Mouse (Mus musculus): Measurements from ENCODE around the gene Impdh1. TPM values are rescaled to one million over a fixed set of nuclear protein-coding genes. Genes with fewer than 3 reads are reported as not detected.
"Not testable (repeated sequence)": the region's sequence is repeated elsewhere in the genome, so short reads cannot be mapped to it uniquely, and the experiment has no call there.

Impdh1 gene
- polyA plus RNA-seq, 1 experiment from 2014 or later, result 34.6 TPM

DNA sequence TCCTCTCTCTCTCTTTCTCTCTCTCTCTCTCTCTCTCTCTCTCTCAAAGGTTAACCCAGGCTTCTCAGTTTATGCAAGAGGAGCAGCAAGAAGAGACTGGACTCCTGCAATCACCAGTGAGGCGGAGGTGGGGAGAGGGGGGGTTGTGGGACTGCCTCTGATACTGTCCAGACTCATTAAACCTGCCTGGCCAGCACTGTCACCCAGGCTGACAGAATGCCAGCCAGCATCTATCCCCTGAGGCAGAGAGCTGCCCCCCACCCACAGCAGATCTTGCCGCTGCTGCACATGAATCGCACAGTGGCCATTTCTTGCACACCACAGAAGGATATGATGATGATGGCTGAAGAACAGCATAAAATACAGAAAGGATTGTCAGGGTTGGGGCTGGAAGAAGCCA is 41.1 kb downstream of the Impdh1 start:
- no peaks in the 10 kb centered on the region for H3K36me3 ChIP-seq
- no peak overlapping the region for H3K4me3 ChIP-seq
- no peak overlapping the region for H3K27ac ChIP-seq
- H3K4me1 ChIP-seq, result peaks cover 21% of the 10 kb centered on the region
- no peak overlapping the region for H3K4me2 ChIP-seq (replicated peaks)
- no peak overlapping the region for H3K9ac ChIP-seq
- peaks cover 70% of the 10 kb centered on the region for H3K27me3 ChIP-seq
- H3K9me3 ChIP-seq, result no peaks in the 10 kb centered on the region
- ATAC-seq (ENCODE audit: insufficient number of reproducible peaks, insufficient read depth, low FRiP score, low TSS enrichment), result no peak
- 63% methylated on average over 3 of the region's 3 CpGs for WGBS

DNA sequence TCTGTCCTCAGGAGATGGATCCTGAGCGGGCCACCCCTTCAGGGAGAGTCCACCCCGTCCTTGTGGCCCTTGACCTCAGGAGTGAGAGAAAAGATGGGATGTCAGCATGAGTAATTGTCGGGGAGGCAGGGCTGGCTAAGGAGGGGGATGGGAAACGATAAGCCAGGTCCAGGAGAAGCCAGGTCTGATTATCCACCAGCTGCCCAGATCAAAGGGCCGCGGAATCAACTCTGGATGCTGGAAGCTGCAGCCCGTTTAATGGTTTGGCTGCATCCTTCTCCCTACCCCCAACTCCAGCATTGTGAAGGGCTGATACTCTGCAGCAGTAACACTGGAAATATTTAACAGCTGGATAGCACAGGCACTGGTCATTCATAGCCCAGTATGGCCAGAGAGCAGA is 41.8 kb downstream of the Impdh1 start:
- H3K4me1 ChIP-seq, result peaks cover 23% of the 10 kb centered on the region
- H3K27ac ChIP-seq, result no peak overlapping the region
- no peak for ATAC-seq (ENCODE audit: insufficient number of reproducible peaks, insufficient read depth, low FRiP score, low TSS enrichment)
- H3K9me3 ChIP-seq, result no peaks in the 10 kb centered on the region
- no peak overlapping the region for H3K4me3 ChIP-seq
- no peaks in the 10 kb centered on the region for H3K36me3 ChIP-seq
- peaks cover 74% of the 10 kb centered on the region for H3K27me3 ChIP-seq
- 17% methylated on average over 7 of the region's 7 CpGs for WGBS
- H3K4me2 ChIP-seq (replicated peaks), result no peak overlapping the region
- H3K9ac ChIP-seq, result no peak overlapping the region

DNA sequence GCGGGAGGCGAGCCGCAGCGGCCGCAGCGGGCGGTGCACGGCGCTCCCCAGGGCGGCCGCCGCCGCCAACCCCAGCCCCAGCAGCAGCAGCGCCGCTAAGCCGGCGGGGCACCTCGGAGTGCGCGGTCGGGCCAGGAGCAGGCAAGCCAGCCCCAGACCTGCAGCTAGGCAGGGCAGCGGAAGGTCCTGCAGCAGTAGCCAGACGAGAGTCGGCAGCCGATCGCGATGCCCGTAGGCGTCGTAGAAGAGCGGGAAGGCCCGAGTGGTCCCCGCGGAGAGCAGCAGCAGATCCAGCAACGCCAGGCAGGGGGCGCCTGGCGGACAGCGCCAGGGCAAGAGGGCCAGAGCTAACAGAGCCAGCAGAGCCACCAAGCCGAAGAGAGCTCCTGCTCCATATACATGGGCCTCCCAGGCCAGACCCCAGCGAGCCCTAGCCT is 45.2 kb downstream of the Impdh1 start:
- Histone ChIP-seq H3K4me3 (peak overlapping the region; percentile 55), H3K27ac (no peak overlapping the region), H3K27me3 (peaks cover 72% of the 10 kb centered on the region), H3K9ac (peak overlapping the region; percentile 63), H3K36me3 (no peaks in the 10 kb centered on the region), H3K4me2 (replicated peaks) (peak overlapping the region; percentile 99), H3K4me1 (peaks cover 15% of the 10 kb centered on the region), H3K9me3 (no peaks in the 10 kb centered on the region)
- ATAC-seq (ENCODE audit: insufficient number of reproducible peaks, insufficient read depth, low FRiP score, low TSS enrichment), result peak; percentile 61; the same call in 1 of the 2 replicates
- under 1% methylated on average over 40 of the region's 40 CpGs for WGBS

DNA sequence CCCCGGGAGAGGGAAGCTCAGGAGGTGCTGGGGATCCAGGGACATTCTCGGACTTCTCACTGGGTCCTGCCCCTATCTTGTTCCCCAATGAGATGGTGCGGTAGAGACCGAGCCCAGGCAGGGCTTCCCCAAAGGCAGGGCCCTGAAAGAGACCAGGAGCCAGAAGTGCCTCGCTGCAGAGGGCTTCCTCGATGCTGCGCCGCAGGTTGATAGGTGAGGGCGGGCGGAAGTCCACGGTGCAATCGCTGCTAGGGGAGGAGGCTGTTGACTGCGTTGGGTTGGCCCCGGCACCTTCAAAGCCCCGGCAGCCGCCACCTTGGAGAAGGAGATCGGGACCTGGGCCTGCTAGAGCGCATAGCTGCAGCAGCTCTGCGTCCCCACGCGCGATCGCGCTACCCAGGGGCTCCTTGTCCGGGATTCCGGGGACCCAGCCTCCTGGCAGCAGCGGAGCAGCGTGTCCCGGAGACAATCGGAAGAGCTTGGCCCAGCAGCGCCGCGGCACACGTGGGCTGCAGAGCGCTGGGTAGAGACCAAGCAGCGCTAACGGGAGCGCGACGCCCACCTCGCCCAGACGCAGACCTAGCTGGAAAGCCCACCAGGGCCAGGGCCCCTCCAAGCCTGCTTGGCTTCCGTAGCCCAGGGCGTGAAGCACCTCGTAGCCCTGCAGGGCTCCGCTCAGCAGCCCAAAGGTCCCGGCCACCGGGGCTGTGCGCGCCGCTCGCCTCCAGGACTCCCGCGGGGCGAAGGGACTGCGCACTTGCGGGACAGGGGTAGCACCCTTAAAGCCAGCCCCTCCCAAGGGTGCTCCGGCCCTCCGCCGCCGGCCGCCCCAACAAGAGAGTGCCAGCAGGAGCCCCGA is 45.9 kb downstream of the Impdh1 start:
- Histone ChIP-seq H3K27me3 (peaks cover 72% of the 10 kb centered on the region), H3K9ac (peak overlapping the region; percentile 63), H3K4me1 (peaks cover 15% of the 10 kb centered on the region), H3K27ac (no peak overlapping the region), H3K4me3 (peak overlapping the region; percentile 55), H3K4me2 (replicated peaks) (peak overlapping the region; percentile 99), H3K9me3 (no peaks in the 10 kb centered on the region), H3K36me3 (no peaks in the 10 kb centered on the region)
- under 1% methylated on average over 63 of the region's 63 CpGs for WGBS
- ATAC-seq (ENCODE audit: insufficient number of reproducible peaks, insufficient read depth, low FRiP score, low TSS enrichment), result peak; percentile 57; the same call in 1 of the 2 replicates

DNA sequence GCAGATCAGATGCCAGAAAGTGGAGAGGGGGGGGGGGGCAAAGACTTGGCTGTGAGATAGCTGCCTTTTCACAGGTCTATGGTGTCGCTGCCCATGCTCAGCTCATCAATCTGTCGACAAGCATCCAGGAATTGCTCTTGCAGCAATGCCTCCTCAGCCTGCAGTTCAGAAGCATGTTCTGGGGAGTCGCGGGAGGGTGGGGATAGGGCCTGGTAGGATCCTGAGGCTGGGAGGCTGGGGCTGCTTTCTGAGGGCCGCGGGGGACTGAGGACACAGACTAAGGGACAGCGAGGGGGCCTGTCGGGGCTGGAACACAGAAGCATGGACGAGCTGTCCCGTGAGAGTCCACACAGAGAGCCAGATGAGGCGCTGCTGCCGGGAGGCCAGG is 46.5 kb downstream of the Impdh1 start:
- ATAC-seq (ENCODE audit: insufficient number of reproducible peaks, insufficient read depth, low FRiP score, low TSS enrichment), result no peak
- peak overlapping the region; percentile 99 for H3K4me2 ChIP-seq (replicated peaks)
- H3K9ac ChIP-seq, result peak overlapping the region; percentile 63; the same call in 1 of the 2 replicates
- H3K4me3 ChIP-seq, result peak overlapping the region; percentile 55
- 2% methylated on average over 12 of the region's 12 CpGs for WGBS
- peaks cover 15% of the 10 kb centered on the region for H3K4me1 ChIP-seq
- H3K27ac ChIP-seq, result no peak overlapping the region
- H3K36me3 ChIP-seq, result no peaks in the 10 kb centered on the region
- no peaks in the 10 kb centered on the region for H3K9me3 ChIP-seq
- peaks cover 67% of the 10 kb centered on the region for H3K27me3 ChIP-seq

DNA sequence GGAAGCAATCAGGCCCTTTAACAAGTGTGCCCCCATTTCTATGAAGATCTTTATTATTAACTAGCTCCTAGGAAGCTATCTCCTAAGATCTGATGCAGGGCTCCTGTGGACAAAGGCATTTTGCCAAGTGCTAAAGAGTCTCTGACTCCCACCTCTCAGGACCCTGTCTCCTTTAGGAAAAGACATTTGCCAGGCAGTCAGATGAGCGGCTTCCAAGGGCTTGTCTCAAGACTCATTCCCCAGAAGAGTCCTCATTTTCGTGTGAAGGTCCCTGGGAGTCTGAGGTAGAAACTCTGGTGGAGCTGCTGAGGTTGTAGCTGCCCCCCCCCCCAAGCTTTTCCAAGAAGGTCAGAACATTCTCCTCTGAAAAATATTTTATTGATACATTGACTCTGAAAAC is 47.3 kb downstream of the Impdh1 start:
- H3K27me3 ChIP-seq, result peaks cover 60% of the 10 kb centered on the region
- WGBS, result 32% methylated on average over 2 of the region's 2 CpGs

DNA sequence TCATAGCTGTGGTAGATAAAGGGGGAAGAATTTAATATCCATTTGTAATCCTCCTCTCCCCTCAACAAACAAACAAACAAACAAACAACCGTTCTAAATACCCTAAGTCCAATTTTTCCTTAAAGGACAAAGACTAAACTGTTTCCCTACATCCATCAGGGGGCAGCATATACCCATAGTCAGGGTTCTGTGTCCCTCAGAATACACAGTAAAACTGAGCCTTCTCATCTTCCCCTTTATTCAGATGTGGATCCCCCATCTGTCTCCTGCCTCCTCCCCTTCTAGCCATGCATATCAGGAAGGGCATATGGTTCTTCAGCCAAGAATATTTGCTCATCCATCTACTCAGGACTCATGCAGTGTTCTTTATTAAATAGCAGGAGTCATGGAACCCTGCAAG is 50.0 kb downstream of the Impdh1 start:
- no peak overlapping the region for H3K27ac ChIP-seq
- peaks cover 38% of the 10 kb centered on the region for H3K27me3 ChIP-seq
- peaks cover 23% of the 10 kb centered on the region for H3K4me1 ChIP-seq
- H3K4me3 ChIP-seq, result no peak overlapping the region
- H3K9ac ChIP-seq, result no peak overlapping the region
- ATAC-seq (ENCODE audit: insufficient number of reproducible peaks, insufficient read depth, low FRiP score, low TSS enrichment), result no peak
- H3K9me3 ChIP-seq, result no peaks in the 10 kb centered on the region
- no peak overlapping the region for H3K4me2 ChIP-seq (replicated peaks)
- WGBS, result 9% methylated on average over 1 of the region's 1 CpGs
- no peaks in the 10 kb centered on the region for H3K36me3 ChIP-seq

More for the DNA sequence above, 47.3 kb downstream of the Impdh1 start:
- no peak overlapping the region for H3K4me2 ChIP-seq (replicated peaks)
- peaks cover 18% of the 10 kb centered on the region for H3K4me1 ChIP-seq
- ATAC-seq (ENCODE audit: insufficient number of reproducible peaks, insufficient read depth, low FRiP score, low TSS enrichment), result no peak
- H3K9ac ChIP-seq, result no peak overlapping the region
- no peaks in the 10 kb centered on the region for H3K9me3 ChIP-seq
- no peak overlapping the region for H3K27ac ChIP-seq
- H3K4me3 ChIP-seq, result no peak overlapping the region
- H3K36me3 ChIP-seq, result no peaks in the 10 kb centered on the region

DNA sequence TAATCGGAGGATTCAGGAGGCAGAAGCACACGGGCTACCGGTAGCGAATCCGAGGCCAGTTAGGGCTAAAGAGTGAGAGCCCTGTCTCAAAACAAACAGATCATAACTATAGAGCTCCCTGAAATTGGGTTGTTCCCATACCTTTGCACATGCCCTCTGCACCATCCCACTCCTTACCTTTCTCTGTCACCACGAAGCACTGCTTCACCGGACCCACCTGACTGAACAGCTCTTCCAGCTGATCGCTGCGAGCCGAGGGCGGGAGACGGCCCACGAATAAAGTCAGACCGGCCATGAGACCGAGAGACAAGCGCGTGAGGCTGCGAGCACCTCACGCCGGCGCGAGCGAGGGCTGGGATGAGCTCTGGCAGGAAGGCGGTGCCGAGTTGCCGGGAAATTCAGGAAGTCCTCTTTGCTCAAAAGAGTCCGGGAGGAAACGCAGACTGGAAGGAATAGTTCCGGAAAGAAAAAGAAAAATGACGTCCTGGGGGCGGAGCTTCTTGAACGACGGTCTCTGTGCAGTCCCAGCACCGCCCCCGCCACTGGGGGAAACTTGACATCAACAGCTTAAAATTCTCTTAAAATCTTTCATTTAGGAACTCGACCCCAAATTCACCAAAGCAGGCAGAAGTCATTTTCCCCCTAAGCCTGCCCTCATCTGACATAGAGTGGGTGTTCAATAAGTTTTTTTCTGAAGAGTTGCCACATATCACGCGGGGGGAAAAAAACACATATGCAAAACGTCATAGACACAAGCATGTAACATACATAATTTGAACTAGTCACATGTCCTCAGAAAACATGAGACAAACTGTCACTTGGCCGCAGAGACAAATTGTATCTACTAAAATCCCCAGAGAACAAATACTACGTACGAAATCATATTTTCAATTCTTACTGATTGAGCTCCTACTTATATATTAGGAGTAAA is 51.6 kb downstream of the Impdh1 start, which contains the start of gene Rbm28:
Gene Rbm28, minus strand, starts transcription at position 693 of the 931 bp plus-strand sequence.
- peaks cover 22% of the 10 kb centered on the region for H3K27me3 ChIP-seq
- H3K27ac ChIP-seq, result no peak within 1 kb of the TSS
- peak within 1 kb of the TSS; percentile 81 for H3K4me3 ChIP-seq
- H3K9ac ChIP-seq, result peak within 1 kb of the TSS; percentile 81
- peaks cover 2% of the 10 kb centered on the region for H3K36me3 ChIP-seq
- H3K4me1 ChIP-seq, result peaks cover 10% of the 10 kb centered on the region
- peak; percentile 81 for ATAC-seq (ENCODE audit: insufficient number of reproducible peaks, insufficient read depth, low FRiP score, low TSS enrichment)
- peak within 1 kb of the TSS; percentile 91 for H3K4me2 ChIP-seq (replicated peaks)
- H3K9me3 ChIP-seq, result no peaks in the 10 kb centered on the region
- 8% methylated on average over 42 of the region's 42 CpGs for WGBS

DNA sequence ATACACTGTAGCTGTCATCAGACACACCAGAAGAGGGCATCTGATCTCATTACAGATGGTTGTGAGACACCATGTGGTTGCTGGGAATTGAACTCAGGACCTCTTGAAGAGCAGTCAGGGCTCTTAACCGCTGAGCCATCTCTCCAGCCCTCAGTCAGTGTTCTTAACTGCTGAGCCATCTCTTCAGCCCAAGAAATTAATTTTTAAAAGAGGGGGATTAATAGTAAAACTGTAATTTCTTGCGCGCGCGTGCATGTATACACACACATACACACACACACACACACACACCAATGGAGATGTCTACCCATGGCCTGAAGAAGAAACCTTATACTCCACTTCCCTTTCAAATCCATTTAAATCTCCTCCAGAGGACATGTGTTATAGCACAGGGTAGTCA is 54.9 kb downstream of the Impdh1 start:
- not testable (repeated sequence) for ATAC-seq (ENCODE audit: insufficient number of reproducible peaks, insufficient read depth, low FRiP score, low TSS enrichment)
- 98% methylated on average over 5 of the region's 5 CpGs for WGBS

DNA sequence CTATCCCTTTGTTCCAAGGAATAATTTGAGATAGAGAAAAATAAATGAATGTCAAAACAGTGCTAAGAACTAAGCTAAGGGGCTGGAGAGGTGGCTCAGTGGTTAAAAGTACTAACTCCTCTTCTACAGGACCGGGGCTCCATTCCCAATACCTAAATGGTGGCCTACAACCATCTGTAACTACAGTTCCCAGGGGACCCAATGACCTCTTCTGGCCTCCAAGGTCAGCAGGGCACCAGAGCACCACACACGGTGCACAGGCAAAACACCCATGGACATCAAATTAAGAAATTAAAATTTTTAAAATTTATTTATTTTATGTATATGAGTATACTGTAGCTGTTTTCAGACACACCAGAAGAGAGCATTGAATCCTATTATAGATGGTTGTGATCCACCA is 55.4 kb downstream of the Impdh1 start:
- no peaks in the 10 kb centered on the region for H3K9me3 ChIP-seq
- no peak overlapping the region for H3K9ac ChIP-seq
- no peak overlapping the region for H3K27ac ChIP-seq
- H3K27me3 ChIP-seq, result no peaks in the 10 kb centered on the region
- WGBS, result 83% methylated on average over 2 of the region's 2 CpGs
- H3K4me3 ChIP-seq, result no peak overlapping the region
- no peak overlapping the region for H3K4me2 ChIP-seq (replicated peaks)
- peaks cover 10% of the 10 kb centered on the region for H3K4me1 ChIP-seq
- H3K36me3 ChIP-seq, result peaks cover 36% of the 10 kb centered on the region
- ATAC-seq (ENCODE audit: insufficient number of reproducible peaks, insufficient read depth, low FRiP score, low TSS enrichment), result no peak

More for the DNA sequence above, 54.9 kb downstream of the Impdh1 start:
- not testable (repeated sequence) for H3K4me3 ChIP-seq; H3K27ac ChIP-seq; H3K4me2 ChIP-seq (replicated peaks); H3K9me3 ChIP-seq; H3K27me3 ChIP-seq; H3K9ac ChIP-seq
- peaks cover 31% of the 10 kb centered on the region for H3K36me3 ChIP-seq
- peaks cover 10% of the 10 kb centered on the region for H3K4me1 ChIP-seq

DNA sequence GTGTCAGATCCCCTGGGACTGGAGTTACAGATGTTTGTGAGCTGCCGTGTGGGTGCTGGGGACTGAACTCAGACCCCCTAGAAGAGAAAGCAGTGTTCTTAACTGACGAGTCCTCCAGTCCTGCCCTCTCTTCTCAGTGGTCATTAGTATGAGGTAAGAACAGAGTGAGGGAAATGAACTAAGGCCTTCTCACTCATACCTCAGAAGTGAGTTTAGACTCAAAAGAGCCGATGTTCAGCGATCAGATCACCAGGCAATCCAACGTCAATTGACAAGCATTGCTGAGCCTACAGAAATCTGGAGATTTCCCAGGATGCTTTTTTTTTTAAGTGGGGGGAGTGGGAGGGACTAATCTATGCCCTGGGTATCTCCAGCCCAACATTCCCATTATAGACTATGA is 59.8 kb downstream of the Impdh1 start:
- no peaks in the 10 kb centered on the region for H3K9me3 ChIP-seq
- H3K4me3 ChIP-seq, result no peak overlapping the region
- H3K36me3 ChIP-seq, result peaks cover 68% of the 10 kb centered on the region
- H3K9ac ChIP-seq, result no peak overlapping the region
- no peak overlapping the region for H3K4me2 ChIP-seq (replicated peaks)
- 93% methylated on average over 5 of the region's 5 CpGs for WGBS
- H3K27me3 ChIP-seq, result no peaks in the 10 kb centered on the region
- H3K27ac ChIP-seq, result no peak overlapping the region
- no peaks in the 10 kb centered on the region for H3K4me1 ChIP-seq
- ATAC-seq (ENCODE audit: insufficient number of reproducible peaks, insufficient read depth, low FRiP score, low TSS enrichment), result no peak
